39 mouse cellular contexts compared by ENCODE assay signal in the genomic region with DNA sequence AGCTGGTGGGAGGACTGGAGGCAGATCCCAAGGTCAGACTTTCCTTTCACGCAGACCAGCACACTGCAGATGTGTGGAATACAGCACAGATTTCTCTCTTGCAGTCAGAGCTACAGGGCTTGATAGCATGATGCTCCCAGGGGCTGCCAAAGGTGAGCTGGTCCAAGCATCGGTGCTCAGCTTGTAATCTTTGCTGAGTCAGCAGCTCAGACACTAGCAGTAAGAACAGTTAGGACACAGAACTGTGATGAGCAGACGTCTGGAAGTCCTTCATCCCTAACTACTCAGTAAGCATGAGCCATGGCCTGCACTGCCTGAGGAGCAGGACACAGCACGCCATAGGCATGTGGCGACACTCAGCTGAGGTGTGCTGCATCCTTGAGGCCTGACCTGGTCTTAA. TPM values are rescaled to one million over a fixed set of nuclear protein-coding genes. Genes with fewer than 3 reads are reported as not detected.
"Had no signal": no experiment of that assay in that cellular context is flagged by ENCODE, and none has a peak within 500 bp of the region (broad histone marks: within the 10 kb centered on the region; RNA-seq: fewer than 3 reads in every experiment).

No protein-coding gene starts in this region.

- H3K4me3 ChIP-seq: gastrocnemius, adult 2 months; heart, adult 2 months; heart, embryonic 13.5 days; heart, embryonic 15.5 days; hindbrain, embryonic 10.5 days; hindbrain, embryonic 12.5 days; intestine, embryonic 15.5 days; layer of hippocampus, adult 2 months; limb, embryonic 13.5 days; limb, embryonic 15.5 days; liver, embryonic 12.5 days had no signal

- H3K9ac ChIP-seq: heart, embryonic 13.5 days; heart, embryonic 15.5 days; hindbrain, embryonic 12.5 days; hindbrain, embryonic 14.5 days; intestine, embryonic 15.5 days; limb, embryonic 13.5 days; limb, embryonic 15.5 days; liver, embryonic 12.5 days had no signal

- H3K4me1 ChIP-seq: heart, embryonic 13.5 days; heart, embryonic 15.5 days; hindbrain, embryonic 10.5 days; hindbrain, embryonic 12.5 days; intestine, embryonic 15.5 days; limb, embryonic 13.5 days; limb, embryonic 15.5 days; liver, embryonic 12.5 days had no signal

- H3K27me3 ChIP-seq: heart, embryonic 13.5 days; heart, embryonic 15.5 days; hindbrain, embryonic 12.5 days; intestine, embryonic 15.5 days; limb, embryonic 13.5 days; limb, embryonic 15.5 days; liver, embryonic 12.5 days had no signal

- H3K9me3 ChIP-seq: heart, embryonic 13.5 days; heart, embryonic 15.5 days; hindbrain, embryonic 10.5 days; hindbrain, embryonic 12.5 days; intestine, embryonic 15.5 days; limb, embryonic 13.5 days; limb, embryonic 15.5 days; liver, embryonic 12.5 days had no signal

- DNase-seq: gastrocnemius, adult 2 months; gastrocnemius, postnatal 10 days; gastrocnemius, postnatal 25 days; heart, adult 2 months; heart, postnatal 14 days; heart, postnatal 4 days; kidney, adult 18-20 months; kidney, adult 8-10 months; kidney, postnatal 10 days; kidney, postnatal 25 days; kidney, postnatal 4 days; left cerebral cortex, postnatal 4 days had no signal

- H3K27ac ChIP-seq: gastrocnemius, adult 2 months; heart, adult 2 months; heart, embryonic 13.5 days; heart, embryonic 15.5 days; hindbrain, embryonic 10.5 days; hindbrain, embryonic 12.5 days; hindbrain, embryonic 14.5 days; intestine, embryonic 15.5 days; layer of hippocampus, adult 2 months; limb, embryonic 13.5 days; limb, embryonic 15.5 days; liver, embryonic 12.5 days had no signal

- H3K36me3 ChIP-seq: heart, embryonic 13.5 days; heart, embryonic 15.5 days; hindbrain, embryonic 10.5 days; hindbrain, embryonic 12.5 days; intestine, embryonic 15.5 days; limb, embryonic 13.5 days; limb, embryonic 15.5 days; liver, embryonic 12.5 days had no signal

RNA-seq across cellular contexts. Expression of a gene that starts 8.4 kb away (rescaled TPM):
- total RNA-seq: gastrocnemius, adult 2 months; gastrocnemius, postnatal 25 days; gastrocnemius, postnatal 4 days; granulocyte monocyte progenitor cell, adult 5-6 weeks; heart, adult 2 months; heart, postnatal 14 days; heart, postnatal 4 days; layer of hippocampus, adult 2 months; layer of hippocampus, postnatal 10 days; layer of hippocampus, postnatal 25 days; left cerebral cortex, postnatal 10 days; left cerebral cortex, postnatal 25 days; left cerebral cortex, postnatal 4 days; liver, adult 2 months had no signal
- polyA plus RNA-seq: frontal cortex, adult 2 months; heart, adult 2 months; heart, embryonic 11.5 days; heart, embryonic 13.5 days; heart, embryonic 15.5 days; heart, postnatal 0 days; hindbrain, embryonic 10.5 days; hindbrain, embryonic 12.5 days; hindbrain, embryonic 14.5 days; hindbrain, embryonic 16.5 days; inflammation-experienced regulatory T-cells, adult 6 months; intestine, embryonic 15.5 days; intestine, postnatal 0 days; kidney, embryonic 14.5 days; kidney, embryonic 16.5 days; limb, embryonic 11.5 days; limb, embryonic 13.5 days; limb, embryonic 15.5 days; liver, adult 2 months; liver, embryonic 12.5 days had no signal

RNA-seq across cellular contexts. Expression of a gene that starts 57.0 kb away (rescaled TPM):
- total RNA-seq: gastrocnemius, adult 2 months; gastrocnemius, postnatal 10 days; gastrocnemius, postnatal 25 days; gastrocnemius, postnatal 4 days; granulocyte monocyte progenitor cell, adult 5-6 weeks; heart, adult 2 months; heart, postnatal 14 days; heart, postnatal 4 days; layer of hippocampus, adult 2 months; layer of hippocampus, postnatal 10 days; layer of hippocampus, postnatal 25 days; left cerebral cortex, adult 18-20 months; left cerebral cortex, postnatal 10 days; left cerebral cortex, postnatal 25 days; left cerebral cortex, postnatal 4 days; liver, adult 2 months had no signal
- polyA plus RNA-seq: frontal cortex, adult 2 months; heart, adult 2 months; heart, embryonic 11.5 days; heart, embryonic 13.5 days; heart, embryonic 15.5 days; heart, postnatal 0 days; inflammation-experienced regulatory T-cells, adult 6 months; intestine, embryonic 15.5 days; intestine, postnatal 0 days; kidney, embryonic 14.5 days; kidney, embryonic 16.5 days; limb, embryonic 11.5 days; limb, embryonic 15.5 days; liver, adult 2 months; liver, embryonic 12.5 days had no signal
